Mouse (Mus musculus): ENCODE results near the gene Tmem210.

Gene Tmem210

GRCm38 (mm10) chr2:25298046-25298445 is 10.1 kb downstream of the Tmem210 start:
- no peak for DNase-seq

DNA sequence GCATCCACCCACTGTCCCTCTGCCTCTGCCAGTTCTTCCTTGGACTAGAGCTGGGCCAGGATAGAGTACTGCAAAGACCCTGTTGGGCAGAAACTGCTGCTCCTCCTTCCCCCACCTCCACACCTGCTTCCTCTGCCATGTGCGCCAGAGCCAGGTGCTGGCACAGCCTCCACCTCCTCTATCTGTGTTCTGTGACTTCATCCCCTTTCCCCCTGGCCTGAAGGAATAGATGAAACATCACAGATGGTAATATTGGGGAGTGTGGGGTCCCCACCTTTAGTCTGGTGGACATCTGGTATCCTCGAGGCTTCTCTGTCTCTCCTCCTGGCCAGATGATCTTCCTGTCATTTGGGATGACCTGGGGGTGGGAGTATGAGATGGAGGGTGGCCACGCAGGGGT is 15.5 kb downstream of the Tmem210 start:
- DNase-seq, result no peak

GRCm38 (mm10) chr2:25303931-25304656 is 16.1 kb downstream of the Tmem210 start:
- DNase-seq, result no peak

- peak; percentile 45 for DNase-seq
Measured at GRCm38 (mm10) chr2:25304657-25305541, 17.0 kb downstream of the Tmem210 start.

GRCm38 (mm10) chr2:25305587-25306359 is 17.8 kb downstream of the Tmem210 start:
- DNase-seq, result no peak

GRCm38 (mm10) chr2:25310180-25310579 is 22.2 kb downstream of the Tmem210 start:
- no peak for DNase-seq

DNA sequence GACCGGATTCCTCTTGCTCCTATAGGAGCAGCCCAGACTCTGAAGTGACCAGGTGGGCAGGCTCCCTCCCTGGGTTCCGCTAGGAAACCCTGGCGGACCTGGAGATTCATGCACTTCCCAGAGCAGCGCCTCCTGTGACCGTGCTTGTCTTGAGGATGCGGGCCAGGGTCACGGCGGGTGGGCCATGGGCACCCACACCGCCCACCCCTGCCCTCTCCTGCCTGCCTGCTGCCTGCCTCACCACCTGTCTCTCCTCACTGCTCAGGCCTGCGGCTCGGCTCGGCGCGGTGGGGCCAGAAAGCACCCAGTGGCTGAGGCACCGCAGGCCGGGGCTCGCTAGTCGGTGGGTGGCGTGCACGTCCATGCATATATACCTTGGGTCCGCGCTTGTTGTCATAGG is 23.0 kb downstream of the Tmem210 start:
- no peak for DNase-seq

- no peak for DNase-seq
Measured at GRCm38 (mm10) chr2:25311491-25311891, 23.5 kb downstream of the Tmem210 start.

GRCm38 (mm10) chr2:25318119-25318966 is 30.4 kb downstream of the Tmem210 start:
- DNase-seq, result no peak

GRCm38 (mm10) chr2:25318971-25319773 is 31.2 kb downstream of the Tmem210 start, which contains the start of gene Grin1:
Grin1 (minus strand) TSS chr2:25319187.
- peak; percentile 55 for DNase-seq

- no peak for DNase-seq
Measured at GRCm38 (mm10) chr2:25320084-25320483, 32.1 kb downstream of the Tmem210 start.

GRCm38 (mm10) chr2:25326036-25326435 is 38.1 kb downstream of the Tmem210 start:
- DNase-seq, result no peak

- peak; percentile 59 for DNase-seq
Measured at GRCm38 (mm10) chr2:25328440-25328839, 40.5 kb downstream of the Tmem210 start.

- DNase-seq, result no peak
Measured at GRCm38 (mm10) chr2:25331470-25331869, 43.5 kb downstream of the Tmem210 start.

DNA sequence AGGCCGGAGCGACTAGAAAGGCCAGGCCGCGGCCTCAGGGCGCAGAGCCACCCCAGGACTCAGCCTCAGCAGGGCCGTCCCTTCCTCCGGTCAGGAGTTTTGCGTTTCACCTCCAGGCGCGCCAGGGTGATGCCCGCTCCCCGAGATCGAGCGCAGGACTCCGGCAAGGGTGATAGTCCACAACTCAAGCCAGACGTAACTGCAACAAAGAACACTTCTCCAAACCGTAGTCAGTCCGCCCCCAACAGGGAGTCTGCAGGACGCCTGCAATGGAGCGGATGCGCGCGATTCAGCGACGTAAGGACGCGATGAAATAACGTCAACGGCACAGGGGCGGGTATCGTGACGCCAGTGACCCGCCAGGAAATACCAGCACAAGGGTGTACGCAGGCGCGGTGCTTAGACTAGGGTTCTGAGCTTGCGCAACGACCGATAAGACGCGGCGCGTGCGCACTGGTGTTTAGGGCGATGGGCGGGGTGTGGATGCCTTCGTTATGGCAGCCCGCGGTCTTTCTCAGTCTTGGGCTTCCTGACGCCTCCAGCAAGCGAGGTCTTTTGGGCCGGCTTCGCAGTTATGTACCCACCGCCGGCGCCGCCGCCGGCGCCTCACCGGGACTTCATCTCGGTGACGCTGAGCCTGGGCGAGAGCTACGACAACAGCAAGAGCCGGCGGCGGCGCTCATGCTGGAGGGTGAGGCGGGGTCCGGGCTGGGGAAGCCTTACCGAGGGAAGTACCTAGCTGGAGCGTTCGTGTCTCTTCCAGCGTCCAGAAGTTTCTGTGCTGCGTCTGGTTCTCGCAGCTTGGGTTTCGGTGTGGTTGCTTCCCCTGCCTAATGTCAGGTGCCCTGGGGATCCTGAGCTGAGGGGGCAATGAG is 44.6 kb downstream of the Tmem210 start, which contains the start of gene Man1b1:
Gene Man1b1 (plus strand): TSS at position 53 of the 875 bp plus-strand sequence.
- peak; percentile 100 for DNase-seq

DNA sequence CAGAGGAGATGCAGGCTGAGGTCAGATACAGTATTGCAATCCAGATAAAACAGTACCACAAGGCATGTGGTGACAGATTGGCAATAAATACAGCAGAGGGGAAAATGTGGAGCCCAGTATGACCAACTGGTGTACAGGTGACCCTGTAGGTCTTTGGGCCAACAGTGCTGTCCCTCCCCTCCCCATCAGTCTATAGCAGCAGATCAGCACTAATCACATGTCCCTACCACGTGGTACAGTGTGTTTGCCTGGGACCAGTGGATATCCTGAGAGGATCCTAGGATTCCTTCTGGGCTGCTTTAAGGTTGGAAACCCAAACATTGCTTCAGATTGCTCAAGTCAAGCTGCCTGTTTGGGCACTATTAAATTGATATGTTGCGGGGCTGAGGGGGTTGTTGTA is 45.6 kb downstream of the Tmem210 start:
- DNase-seq, result no peak

- DNase-seq, result peak; percentile 35
Measured at GRCm38 (mm10) chr2:25338303-25338702, 50.4 kb downstream of the Tmem210 start.
